Mouse (Mus musculus) hindbrain, postnatal 0 days (tissue): Measurements from ENCODE around the gene Hint1. TPM values are rescaled to one million over a fixed set of nuclear protein-coding genes. Genes with fewer than 3 reads are reported as not detected.
A peak's percentile ranks its signal among the peaks of the same experiment; 100 is the strongest.
"Not testable (repeated sequence)": the region's sequence is repeated elsewhere in the genome, so short reads cannot be mapped to it uniquely, and the experiment has no call there.

ENCODE experiments used
- ATAC-seq: fragments of 200-750 bp; cut with Nextera tagmentation; 2 replicates; pipeline ENCODE4 v1.8.0; 2017; ENCODE audit warnings: mild to moderate bottlenecking, moderate TSS enrichment, moderate library complexity
- DNase-seq: peaks from one replicate; pipeline ENCODE4 v3.0.0-alpha.2; 2015; ENCODE audit warnings: low spot score
- H3K27ac ChIP-seq: fragments of 300-500 bp; sonication (generic); 2 replicates; pipeline ENCODE4 v1.5.1; 2014; ENCODE audit warnings: mild to moderate bottlenecking
- H3K27me3 ChIP-seq: fragments of 300-500 bp; sonication (generic); 2 replicates; pipeline ENCODE4 v1.6.1; 2014; ENCODE audit warnings: low read length, mixed read lengths; ENCODE audit not compliant: insufficient read depth
- H3K36me3 ChIP-seq: fragments of 300-500 bp; sonication (generic); 2 replicates; pipeline ENCODE4 v1.6.1; 2014; ENCODE audit warnings: low read length, mixed read lengths; ENCODE audit not compliant: insufficient read depth
- H3K4me1 ChIP-seq: fragments of 300-500 bp; sonication (generic); 2 replicates; pipeline ENCODE4 v1.6.1; 2014; ENCODE audit warnings: antibody characterized with exemption, low read length, mixed read lengths; ENCODE audit not compliant: insufficient read depth
- H3K4me2 ChIP-seq: fragments of 300-500 bp; sonication (generic); 2 replicates; pipeline ENCODE4 v1.6.1; 2014; ENCODE audit warnings: low read depth, mild to moderate bottlenecking, low read length, moderate library complexity, mixed read lengths
- H3K4me3 ChIP-seq: fragments of 300-500 bp; sonication (generic); 2 replicates; pipeline ENCODE4 v1.5.1; 2014; ENCODE audit warnings: low read length
- H3K9ac ChIP-seq: fragments of 300-500 bp; sonication (generic); replicated peaks from 2 replicates; pipeline ENCODE4 v1.6.1; 2014; ENCODE audit warnings: mild to moderate bottlenecking, low read length, moderate library complexity, mixed read lengths
- H3K9me3 ChIP-seq: fragments of 300-500 bp; sonication (generic); 2 replicates; pipeline ENCODE4 v1.6.1; 2016; ENCODE audit warnings: low read length, mixed read lengths
- CTCF ChIP-seq: IDR thresholded peaks from 2 replicates; pipeline ENCODE4 v1.5.1; 2016; ENCODE audit warnings: antibody characterized with exemption, control low read depth, low read depth
- WGBS: fragments of 180-500 bp; shearing (Covaris S2); extraction: QIAGEN DNeasy Blood & Tissue Kit; methylation state at CpG from one replicate; pipeline ENCODE4 v1.1.7; 2014; 5-methylcytosine and 5-hydroxymethylcytosine counted together
- polyA plus RNA-seq: library from polyadenylated mRNA; unstranded; fragments of >200 nt; fragmentation: Nextera tagmentation; extraction: Ambion mirVana; gene quantifications from 2 replicates; pipeline ENCODE4 v1.2.1, GENCODE M21; 2015
- total RNA-seq: library from RNA; depleted of rRNA; stranded (reverse); fragments of >200 nt; gene quantifications from 2 replicates; pipeline ENCODE4 v1.2.3, GENCODE M21; 2014

Hint1 gene
- total and polyA plus RNA-seq, 2 experiments from 2014 or later, result 521 to 1,077 TPM

- Histone ChIP-seq H3K9ac (no peak overlapping the region), H3K4me2 (no peak overlapping the region), H3K9me3 (no peaks in the 10 kb centered on the region), H3K36me3 (no peaks in the 10 kb centered on the region), H3K27ac (no peak overlapping the region), H3K4me3 (no peak overlapping the region), H3K4me1 (no peaks in the 10 kb centered on the region), H3K27me3 (no peaks in the 10 kb centered on the region)
- no peak for DNase-seq
- no peak for ATAC-seq
- 54% methylated on average over 7 of the region's 7 CpGs for WGBS
- no peak for TF ChIP-seq CTCF
These were observed 25.9 kb downstream of the Hint1 start for GRCm38 (mm10) chr11:54892091-54892490.

- Histone ChIP-seq H3K9me3 (no peaks in the 10 kb centered on the region), H3K4me2 (no peak overlapping the region), H3K9ac (no peak overlapping the region), H3K4me1 (no peaks in the 10 kb centered on the region), H3K27me3 (no peaks in the 10 kb centered on the region), H3K27ac (no peak overlapping the region), H3K36me3 (no peaks in the 10 kb centered on the region), H3K4me3 (no peak overlapping the region)
- no peak for TF ChIP-seq CTCF
- ATAC-seq (no peak), DNase-seq (no peak)
- WGBS, result 61% methylated on average over 9 of the region's 9 CpGs
These were observed 28.4 kb downstream of the Hint1 start for GRCm38 (mm10) chr11:54894589-54894988.

- H3K4me3 ChIP-seq, H3K27me3 ChIP-seq, H3K4me1 ChIP-seq, H3K27ac ChIP-seq, ATAC-seq, H3K9ac ChIP-seq, H3K36me3 ChIP-seq, H3K4me2 ChIP-seq, H3K9me3 ChIP-seq, DNase-seq: not testable (repeated sequence)
- 76% methylated on average over 3 of the region's 3 CpGs for WGBS
These were observed 30.5 kb downstream of the Hint1 start for GRCm38 (mm10) chr11:54896646-54897045.

- 56% methylated on average over 5 of the region's 5 CpGs for WGBS
- Histone ChIP-seq H3K9ac (no peak overlapping the region), H3K4me3 (no peak overlapping the region), H3K4me1 (no peaks in the 10 kb centered on the region), H3K36me3 (no peaks in the 10 kb centered on the region), H3K9me3 (no peaks in the 10 kb centered on the region), H3K27me3 (no peaks in the 10 kb centered on the region), H3K27ac (no peak overlapping the region), H3K4me2 (no peak overlapping the region)
- DNase-seq (no peak), ATAC-seq (no peak)
- no peak for TF ChIP-seq CTCF
These were observed 31.3 kb downstream of the Hint1 start for GRCm38 (mm10) chr11:54897470-54897869.

- TF ChIP-seq CTCF, result no peak
- Histone ChIP-seq H3K4me1 (peaks cover 5% of the 10 kb centered on the region), H3K27me3 (no peaks in the 10 kb centered on the region), H3K9me3 (no peaks in the 10 kb centered on the region), H3K4me2 (no peak overlapping the region), H3K4me3 (no peak overlapping the region), H3K9ac (no peak overlapping the region), H3K36me3 (no peaks in the 10 kb centered on the region), H3K27ac (no peak overlapping the region)
- 79% methylated on average over 4 of the region's 4 CpGs for WGBS
- DNase-seq, result no peak
- no peak for ATAC-seq
These were observed 33.5 kb downstream of the Hint1 start for GRCm38 (mm10) chr11:54899657-54900056.

GRCm38 (mm10) chr11:54902333-54903323, 36.4 kb downstream of the Hint1 start, which contains the start of gene Gpx3:
Gene Gpx3, plus strand, starts transcription at chr11:54902453.
- no peak within 1 kb of the TSS for H3K27ac ChIP-seq
- no peaks in the 10 kb centered on the region for H3K9me3 ChIP-seq
- WGBS, result 14% methylated on average over 45 of the region's 45 CpGs
- ATAC-seq (peak; percentile 92), DNase-seq (peak; percentile 81)
- H3K4me1 ChIP-seq, result peaks cover 5% of the 10 kb centered on the region
- peak within 1 kb of the TSS; percentile 50 for H3K4me3 ChIP-seq
- peak within 1 kb of the TSS; percentile 92 for H3K4me2 ChIP-seq
- peak within 1 kb of the TSS; percentile 40 for H3K9ac ChIP-seq
- H3K36me3 ChIP-seq, result no peaks in the 10 kb centered on the region
- no peak for TF ChIP-seq CTCF
- H3K27me3 ChIP-seq, result no peaks in the 10 kb centered on the region

- H3K4me1 ChIP-seq, result peaks cover 5% of the 10 kb centered on the region
- DNase-seq (no peak), ATAC-seq (no peak)
- H3K9ac ChIP-seq, result peak overlapping the region; percentile 40
- peak overlapping the region; percentile 50 for H3K4me3 ChIP-seq
- no peak for TF ChIP-seq CTCF
- no peaks in the 10 kb centered on the region for H3K9me3 ChIP-seq
- H3K27ac ChIP-seq, result no peak overlapping the region
- H3K36me3 ChIP-seq, result no peaks in the 10 kb centered on the region
- no peaks in the 10 kb centered on the region for H3K27me3 ChIP-seq
- peak overlapping the region; percentile 92 for H3K4me2 ChIP-seq
- WGBS, result 82% methylated on average over 5 of the region's 5 CpGs
These were observed 37.2 kb downstream of the Hint1 start for GRCm38 (mm10) chr11:54903339-54903738.
